Mouse (Mus musculus) liver, embryonic 14.5 days (tissue): ENCODE measurements at regions not wholly inside any gene's neighbourhood (a gene's known extent, or its start where the extent isn't known, plus 50 kb on each side); places are given as distances from the start of the nearest gene placed in this dataset.

Experiments
- CTCF ChIP-seq: IDR thresholded peaks from 2 replicates; pipeline ENCODE4 v1.5.1; 2016; ENCODE audit warnings: antibody characterized with exemption, low read depth, control low read depth
- EP300 ChIP-seq: IDR thresholded peaks from 2 replicates; pipeline ENCODE4 v1.6.1; 2016; ENCODE audit warnings: antibody characterized with exemption, low read depth

DNA sequence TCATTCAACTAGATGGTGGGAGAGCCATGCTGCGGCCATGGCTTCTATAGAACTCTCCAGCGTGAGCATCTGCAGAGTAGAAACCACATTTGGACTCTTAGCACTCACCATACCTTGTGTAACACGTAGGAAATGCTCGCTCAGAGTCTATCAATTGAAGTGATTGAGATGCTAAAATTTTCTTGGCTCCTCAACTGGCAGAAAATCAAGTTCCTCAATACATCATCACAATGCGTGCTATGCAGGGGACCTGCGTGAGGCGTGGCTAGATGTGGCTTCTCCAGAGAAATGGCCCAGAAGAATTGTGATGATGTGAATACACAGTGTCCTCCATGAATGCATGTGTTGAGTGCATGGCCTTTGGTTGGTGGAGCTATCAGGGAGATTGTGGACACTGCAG is 174.9 kb upstream of the Sfrp2 start:
- TF ChIP-seq CTCF, result no peak
- TF ChIP-seq EP300, result no peak
